Mouse (Mus musculus): ENCODE results near the gene Trim44. TPM values are rescaled to one million over a fixed set of nuclear protein-coding genes. Genes with fewer than 3 reads are reported as not detected.

Gene Trim44
- polyA plus RNA-seq, 1 experiment = 16.5 TPM

- Histone ChIP-seq H3K27me3 (ENCODE audit: control insufficient read depth, insufficient read depth, insufficient read length) (no peaks in the 10 kb centered on the region), H3K4me3 (no peak overlapping the region), H3K79me2 (ENCODE audit: control insufficient read depth, insufficient read depth) (peaks cover 6% of the 10 kb centered on the region), H3K36me3 (ENCODE audit: control insufficient read depth, insufficient read depth) (no peaks in the 10 kb centered on the region), H3K4me2 (ENCODE audit: low read depth) (no peak overlapping the region), H3ac (ENCODE audit: control insufficient read depth, insufficient read length) (no peak overlapping the region)
- TF ChIP-seq REST (IDR thresholded peaks at IDR 0.05; ENCODE audit: insufficient read depth, insufficient read length) (no peak), CEBPB (IDR thresholded peaks at IDR 0.05; ENCODE audit: insufficient read depth, poor library complexity, severe bottlenecking) (peak; percentile 51; the same call in 1 of the 2 replicates)
Measured at GRCm38 (mm10) chr2:102314068-102314467, 93.6 kb downstream of the Trim44 start.

GRCm38 (mm10) chr2:102312903-102313302 lies 94.7 kb downstream of the Trim44 start:
- H3K4me3 ChIP-seq = no peak overlapping the region
- no peaks in the 10 kb centered on the region for H3K36me3 ChIP-seq (ENCODE audit: control insufficient read depth, insufficient read depth)
- H3K79me2 ChIP-seq (ENCODE audit: control insufficient read depth, insufficient read depth) = peaks cover 13% of the 10 kb centered on the region
- TF ChIP-seq TCF3 (IDR thresholded peaks at IDR 0.05; ENCODE audit: insufficient read length, low read depth) (no peak), MYOG (IDR thresholded peaks at IDR 0.05; ENCODE audit: control insufficient read depth in 1 of 3, insufficient read depth in 1 of 3, insufficient read length in 2 of 3, low read depth in 2 of 3) (no peak), POLR2AphosphoS2 (IDR thresholded peaks at IDR 0.05; ENCODE audit: insufficient read length, low read depth) (no peak), SRF (IDR thresholded peaks at IDR 0.05; ENCODE audit: control insufficient read depth, insufficient read length, low read depth) (no peak), USF1 (IDR thresholded peaks at IDR 0.05; ENCODE audit: low read depth) (no peak), REST (IDR thresholded peaks at IDR 0.05; ENCODE audit: insufficient read depth, insufficient read length) (no peak), TCF12 (IDR thresholded peaks at IDR 0.05; ENCODE audit: insufficient read depth, poor library complexity, severe bottlenecking) (no peak), MYOD1 (IDR thresholded peaks at IDR 0.05; ENCODE audit: control insufficient read depth in 1 of 3, insufficient read length in 2 of 3, low read depth in 2 of 3) (no peak), E2F4 (IDR thresholded peaks at IDR 0.05; ENCODE audit: insufficient read depth) (no peak), CEBPB (IDR thresholded peaks at IDR 0.05; ENCODE audit: insufficient read depth, poor library complexity, severe bottlenecking) (no peak), POLR2A (IDR thresholded peaks at IDR 0.05; ENCODE audit: insufficient read length, low read depth) (no peak), MAX (IDR thresholded peaks at IDR 0.05; ENCODE audit: low read depth) (no peak)
- H3K4me2 ChIP-seq (ENCODE audit: low read depth) = no peak overlapping the region
- H3ac ChIP-seq (ENCODE audit: control insufficient read depth, insufficient read length) = no peak overlapping the region
- H3K27me3 ChIP-seq (ENCODE audit: control insufficient read depth, insufficient read depth, insufficient read length) = no peaks in the 10 kb centered on the region

- no peak overlapping the region for H3ac ChIP-seq (ENCODE audit: control insufficient read depth, insufficient read length)
- TF ChIP-seq MYOD1 (IDR thresholded peaks at IDR 0.05; ENCODE audit: control insufficient read depth in 1 of 3, insufficient read length in 2 of 3, low read depth in 2 of 3) (no peak), POLR2AphosphoS2 (IDR thresholded peaks at IDR 0.05; ENCODE audit: insufficient read length, low read depth) (no peak), REST (IDR thresholded peaks at IDR 0.05; ENCODE audit: insufficient read depth, insufficient read length) (no peak), MYOG (IDR thresholded peaks at IDR 0.05; ENCODE audit: control insufficient read depth in 1 of 3, insufficient read depth in 1 of 3, insufficient read length in 2 of 3, low read depth in 2 of 3) (no peak), MAX (IDR thresholded peaks at IDR 0.05; ENCODE audit: low read depth) (no peak), SRF (IDR thresholded peaks at IDR 0.05; ENCODE audit: control insufficient read depth, insufficient read length, low read depth) (no peak), TCF3 (IDR thresholded peaks at IDR 0.05; ENCODE audit: insufficient read length, low read depth) (no peak)
- H3K79me2 ChIP-seq (ENCODE audit: control insufficient read depth, insufficient read depth) = peaks cover 5% of the 10 kb centered on the region
- no peak overlapping the region for H3K4me3 ChIP-seq
- no peaks in the 10 kb centered on the region for H3K36me3 ChIP-seq (ENCODE audit: control insufficient read depth, insufficient read depth)
- no peaks in the 10 kb centered on the region for H3K27me3 ChIP-seq (ENCODE audit: control insufficient read depth, insufficient read depth, insufficient read length)
- H3K4me2 ChIP-seq (ENCODE audit: low read depth) = peak overlapping the region; percentile 30
Measured at GRCm38 (mm10) chr2:102303274-102303673, 104.4 kb downstream of the Trim44 start.

- H3K4me2 ChIP-seq (ENCODE audit: low read depth) = peak overlapping the region; percentile 30
- H3K27me3 ChIP-seq (ENCODE audit: control insufficient read depth, insufficient read depth, insufficient read length) = no peaks in the 10 kb centered on the region
Measured at GRCm38 (mm10) chr2:102302532-102302931, 105.1 kb downstream of the Trim44 start.

GRCm38 (mm10) chr2:102294827-102295270 lies 112.8 kb downstream of the Trim44 start:
- peak overlapping the region; percentile 48 for H3K4me2 ChIP-seq (ENCODE audit: low read depth)

More at GRCm38 (mm10) chr2:102302532-102302931, 105.1 kb downstream of the Trim44 start:
- Histone ChIP-seq H3K4me3 (no peak overlapping the region), H3K36me3 (ENCODE audit: control insufficient read depth, insufficient read depth) (no peaks in the 10 kb centered on the region), H3K79me2 (ENCODE audit: control insufficient read depth, insufficient read depth) (no peaks in the 10 kb centered on the region), H3ac (ENCODE audit: control insufficient read depth, insufficient read length) (no peak overlapping the region)
- no peak for TF ChIP-seq TCF12 (IDR thresholded peaks at IDR 0.05; ENCODE audit: insufficient read depth, poor library complexity, severe bottlenecking)
- no peak for TF ChIP-seq MAX (IDR thresholded peaks at IDR 0.05; ENCODE audit: low read depth)
- TF ChIP-seq E2F4 (IDR thresholded peaks at IDR 0.05; ENCODE audit: insufficient read depth) = no peak
- TF ChIP-seq POLR2A (IDR thresholded peaks at IDR 0.05; ENCODE audit: insufficient read length, low read depth) = no peak
- no peak for TF ChIP-seq POLR2AphosphoS2 (IDR thresholded peaks at IDR 0.05; ENCODE audit: insufficient read length, low read depth)
- TF ChIP-seq USF1 (IDR thresholded peaks at IDR 0.05; ENCODE audit: low read depth) = no peak
- no peak for TF ChIP-seq TCF3 (IDR thresholded peaks at IDR 0.05; ENCODE audit: insufficient read length, low read depth)
- TF ChIP-seq MYOD1 (IDR thresholded peaks at IDR 0.05; ENCODE audit: control insufficient read depth in 1 of 3, insufficient read length in 2 of 3, low read depth in 2 of 3) = no peak
- TF ChIP-seq MYOG (IDR thresholded peaks at IDR 0.05; ENCODE audit: control insufficient read depth in 1 of 3, insufficient read depth in 1 of 3, insufficient read length in 2 of 3, low read depth in 2 of 3) = no peak
- no peak for TF ChIP-seq CEBPB (IDR thresholded peaks at IDR 0.05; ENCODE audit: insufficient read depth, poor library complexity, severe bottlenecking)
- TF ChIP-seq SRF (IDR thresholded peaks at IDR 0.05; ENCODE audit: control insufficient read depth, insufficient read length, low read depth) = no peak
- TF ChIP-seq REST (IDR thresholded peaks at IDR 0.05; ENCODE audit: insufficient read depth, insufficient read length) = no peak

More at GRCm38 (mm10) chr2:102294827-102295270, 112.8 kb downstream of the Trim44 start:
- Histone ChIP-seq H3K79me2 (ENCODE audit: control insufficient read depth, insufficient read depth) (no peaks in the 10 kb centered on the region), H3K4me3 (no peak overlapping the region), H3K36me3 (ENCODE audit: control insufficient read depth, insufficient read depth) (no peaks in the 10 kb centered on the region), H3K27me3 (ENCODE audit: control insufficient read depth, insufficient read depth, insufficient read length) (no peaks in the 10 kb centered on the region), H3ac (ENCODE audit: control insufficient read depth, insufficient read length) (no peak overlapping the region)
- no peak for TF ChIP-seq SRF (IDR thresholded peaks at IDR 0.05; ENCODE audit: control insufficient read depth, insufficient read length, low read depth)
- TF ChIP-seq TCF12 (IDR thresholded peaks at IDR 0.05; ENCODE audit: insufficient read depth, poor library complexity, severe bottlenecking) = no peak
- TF ChIP-seq POLR2A (IDR thresholded peaks at IDR 0.05; ENCODE audit: insufficient read length, low read depth) = no peak
- peak; percentile 52 for TF ChIP-seq POLR2AphosphoS2 (IDR thresholded peaks at IDR 0.05; ENCODE audit: insufficient read length, low read depth)
- TF ChIP-seq USF1 (IDR thresholded peaks at IDR 0.05; ENCODE audit: low read depth) = no peak
